Comparison of ENCODE assay signal across 9 mouse cellular contexts in the genomic region with DNA sequence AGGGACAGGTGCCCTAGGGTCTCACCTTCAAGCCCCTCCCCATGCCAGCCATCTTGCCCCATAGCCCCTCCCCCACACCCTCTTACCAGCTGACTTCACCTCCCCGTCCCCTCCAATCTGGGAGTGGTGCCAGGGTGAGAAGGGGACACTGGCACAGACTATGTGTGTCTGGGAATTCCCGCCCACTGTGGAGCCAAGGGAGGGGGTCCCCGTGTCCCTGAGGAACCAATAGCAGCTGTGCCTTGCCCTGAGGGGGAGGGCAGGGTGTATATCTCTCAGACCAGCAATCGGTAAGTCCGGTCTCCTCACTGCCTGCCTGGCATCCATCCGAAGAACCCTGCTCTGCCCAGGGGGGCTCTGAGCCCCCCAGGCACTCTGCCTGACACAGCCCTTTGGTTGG. TPM values are rescaled to one million over a fixed set of nuclear protein-coding genes. Genes with fewer than 3 reads are reported as not detected.
DNase-seq lines count a peak whose midpoint lies in the region; ATAC-seq and TF ChIP-seq lines count a peak whose summit lies in the region.
"Had no signal": no experiment of that assay in that cellular context is flagged by ENCODE, and none has a peak within 500 bp of the region (broad histone marks: within the 10 kb centered on the region; RNA-seq: fewer than 3 reads in every experiment).

No protein-coding gene starts in this region.

- peaks cover 59% of the 10 kb centered on the region for H3K36me3 ChIP-seq in limb, embryonic 13.5 days
- H3K36me3 ChIP-seq in limb, embryonic 10.5 days = peaks cover 62% of the 10 kb centered on the region
- peaks cover 71% of the 10 kb centered on the region for H3K36me3 ChIP-seq in heart, embryonic 13.5 days

- no peak overlapping the region for H3K4me2 ChIP-seq in limb, embryonic 13.5 days (replicated peaks)
- H3K4me2 ChIP-seq in heart, embryonic 13.5 days = no peak overlapping the region

- TF ChIP-seq CTCF in left cerebral cortex, adult 2 months (IDR thresholded peaks at IDR 0.05) = no peak

- WGBS in limb, embryonic 13.5 days = 76% methylated on average over 6 of the region's 6 CpGs
- WGBS in limb, embryonic 10.5 days = 86% methylated on average over 6 of the region's 6 CpGs
- WGBS in heart, embryonic 13.5 days = 68% methylated on average over 6 of the region's 6 CpGs

- no peaks in the 10 kb centered on the region for H3K27me3 ChIP-seq in limb, embryonic 13.5 days
- H3K27me3 ChIP-seq in limb, embryonic 10.5 days (ENCODE audit: low read depth, poor library complexity, severe bottlenecking) = no peaks in the 10 kb centered on the region
- no peaks in the 10 kb centered on the region for H3K27me3 ChIP-seq in heart, embryonic 13.5 days (replicated peaks)

- H3K9me3 ChIP-seq in limb, embryonic 13.5 days = no peaks in the 10 kb centered on the region
- no peaks in the 10 kb centered on the region for H3K9me3 ChIP-seq in limb, embryonic 10.5 days (replicated peaks)
- H3K9me3 ChIP-seq in heart, embryonic 13.5 days = no peaks in the 10 kb centered on the region

- no peak overlapping the region for H3K27ac ChIP-seq in limb, embryonic 13.5 days
- no peak overlapping the region for H3K27ac ChIP-seq in limb, embryonic 10.5 days
- H3K27ac ChIP-seq in heart, embryonic 13.5 days (replicated peaks) = 0 out of 2 replicates have a peak overlapping the region, but pooled peaks have one; percentile 64
- H3K27ac ChIP-seq in left cerebral cortex, adult 2 months = peak overlapping the region; percentile 92

- intact Hi-C loops in left cerebral cortex, adult 2 months (cut with DNase I) = loop anchor here (1.0 kb wide), 1 partner anchor 101 kb away; no protein-coding TSS in a partner anchor

- no peak for DNase-seq in limb, embryonic 10.5 days (ENCODE audit: low spot score)
- DNase-seq in cerebellum, postnatal 10 days = peak; percentile 78 to 86
- DNase-seq in left cerebral cortex, adult 2 months (ENCODE audit: extremely low spot score in 1 of 2, low spot score in 2 of 2) = peak; percentile 57 to 82
- no peak for DNase-seq in spleen, postnatal 14 days (ENCODE audit: low spot score in 2 of 2)
- DNase-seq in urinary bladder, postnatal 25 days (ENCODE audit: low spot score) = no peak

- H3K9ac ChIP-seq in limb, embryonic 13.5 days = peak overlapping the region; percentile 2; the same call in 1 of the 2 replicates
- H3K9ac ChIP-seq in heart, embryonic 13.5 days = peak overlapping the region; percentile 48; the same call in 1 of the 2 replicates

- H3K4me3 ChIP-seq in limb, embryonic 13.5 days = no peak overlapping the region
- H3K4me3 ChIP-seq in limb, embryonic 10.5 days = no peak overlapping the region
- H3K4me3 ChIP-seq in heart, embryonic 13.5 days = no peak overlapping the region
- H3K4me3 ChIP-seq in left cerebral cortex, adult 2 months = peak overlapping the region; percentile 47
- H3K4me3 ChIP-seq: myocyte had no signal

- H3K4me1 ChIP-seq in limb, embryonic 13.5 days = peaks cover 7% of the 10 kb centered on the region; the same call in 1 of the 2 replicates
- H3K4me1 ChIP-seq in limb, embryonic 10.5 days = peaks cover 7% of the 10 kb centered on the region
- peaks cover 47% of the 10 kb centered on the region for H3K4me1 ChIP-seq in heart, embryonic 13.5 days

- ATAC-seq in limb, embryonic 13.5 days (ENCODE audit: low FRiP score, low read depth) = no peak
- ATAC-seq in heart, embryonic 13.5 days (ENCODE audit: extremely low read depth, insufficient number of reproducible peaks, low FRiP score, low TSS enrichment) = 0 out of 2 replicates have a peak, but pooled peaks have one; percentile 26
- ATAC-seq in activated CD4-positive, CD25-positive, alpha-beta regulatory T cell, adult 4 months = no peak

RNA-seq across cellular contexts. Expression of a gene that starts 12.4 kb away (rescaled TPM):
- polyA plus RNA-seq in limb, embryonic 13.5 days (2015; fragmentation: Nextera tagmentation; extraction: Ambion mirVana) = 128 and 134 TPM in 2 replicates
- polyA plus RNA-seq in limb, embryonic 10.5 days (2016; fragmentation: Nextera tagmentation; extraction: Ambion mirVana) = 78.1 and 99.5 TPM in 2 replicates
- 128 and 131 TPM in 2 replicates for polyA plus RNA-seq in heart, embryonic 13.5 days (2015; fragmentation: Nextera tagmentation; extraction: Ambion mirVana)
- total RNA-seq in left cerebral cortex, adult 2 months (2021) = 100 to 1,000 TPM; 150 to 156 TPM
- polyA plus RNA-seq in activated CD4-positive, CD25-positive, alpha-beta regulatory T cell, adult 4 months (2017; shearing (Covaris generic)) = 10 to 100 TPM; 62.9 to 82.3 TPM

RNA-seq across cellular contexts. Expression of a gene that starts 16.5 kb away (rescaled TPM):
- polyA plus RNA-seq in limb, embryonic 13.5 days (2015; fragmentation: Nextera tagmentation; extraction: Ambion mirVana) = 2.9 and 4.0 TPM in 2 replicates
- polyA plus RNA-seq in limb, embryonic 10.5 days (2016; fragmentation: Nextera tagmentation; extraction: Ambion mirVana) = 1.1 and 2.5 TPM in 2 replicates
- polyA plus RNA-seq in heart, embryonic 13.5 days (2015; fragmentation: Nextera tagmentation; extraction: Ambion mirVana) = 1.3 and 1.5 TPM in 2 replicates
- 10 to 100 TPM; 76.3 to 81.7 TPM for total RNA-seq in left cerebral cortex, adult 2 months (2021)
- under 1 TPM in 1 of 2 experiments, not detected in 1; 0.19 TPM for polyA plus RNA-seq in activated CD4-positive, CD25-positive, alpha-beta regulatory T cell, adult 4 months (2017; shearing (Covaris generic))

RNA-seq across cellular contexts. Expression of a gene that starts 20.8 kb away (rescaled TPM):
- polyA plus RNA-seq in limb, embryonic 13.5 days (2015; fragmentation: Nextera tagmentation; extraction: Ambion mirVana) = 26.5 and 27.2 TPM in 2 replicates
- 47.0 and 49.5 TPM in 2 replicates for polyA plus RNA-seq in limb, embryonic 10.5 days (2016; fragmentation: Nextera tagmentation; extraction: Ambion mirVana)
- 18.3 and 22.3 TPM in 2 replicates for polyA plus RNA-seq in heart, embryonic 13.5 days (2015; fragmentation: Nextera tagmentation; extraction: Ambion mirVana)
- total RNA-seq in left cerebral cortex, adult 2 months (2021) = 10 to 100 TPM; 22.8 to 25.6 TPM
- polyA plus RNA-seq in activated CD4-positive, CD25-positive, alpha-beta regulatory T cell, adult 4 months (2017; shearing (Covaris generic)) = 1 to 10 TPM; 7.2 to 8.8 TPM

RNA-seq across cellular contexts. Expression of a gene that starts 29.6 kb away (rescaled TPM):
- 11.7 and 11.8 TPM in 2 replicates for polyA plus RNA-seq in limb, embryonic 13.5 days (2015; fragmentation: Nextera tagmentation; extraction: Ambion mirVana)
- polyA plus RNA-seq in limb, embryonic 10.5 days (2016; fragmentation: Nextera tagmentation; extraction: Ambion mirVana) = 11.3 and 11.8 TPM in 2 replicates
- polyA plus RNA-seq in heart, embryonic 13.5 days (2015; fragmentation: Nextera tagmentation; extraction: Ambion mirVana) = 6.2 and 8.5 TPM in 2 replicates
- 10 to 100 TPM; 40.1 to 45.2 TPM for total RNA-seq in left cerebral cortex, adult 2 months (2021)
- 10 to 100 TPM; 22.4 to 26.9 TPM for polyA plus RNA-seq in activated CD4-positive, CD25-positive, alpha-beta regulatory T cell, adult 4 months (2017; shearing (Covaris generic))

RNA-seq across cellular contexts. Expression of a gene that starts 29.7 kb away (rescaled TPM):
- 35.3 and 36.0 TPM in 2 replicates for polyA plus RNA-seq in limb, embryonic 13.5 days (2015; fragmentation: Nextera tagmentation; extraction: Ambion mirVana)
- 8.4 and 15.8 TPM in 2 replicates for polyA plus RNA-seq in limb, embryonic 10.5 days (2016; fragmentation: Nextera tagmentation; extraction: Ambion mirVana)
- 7.6 and 7.7 TPM in 2 replicates for polyA plus RNA-seq in heart, embryonic 13.5 days (2015; fragmentation: Nextera tagmentation; extraction: Ambion mirVana)
- total RNA-seq in left cerebral cortex, adult 2 months (2021) = 1 to 10 TPM; 5.7 to 8.2 TPM
- polyA plus RNA-seq in activated CD4-positive, CD25-positive, alpha-beta regulatory T cell, adult 4 months (2017; shearing (Covaris generic)) = 10 to 100 TPM in 1 of 2 experiments, 1 to 10 TPM in 1; 5.9 to 10.9 TPM

Comparison
In these comparisons a context has a peak if more than half of its experiments do, and no peak if none do; other contexts are left out.
1. H3K27ac ChIP-seq: peak in heart, embryonic 13.5 days (single experiment) and left cerebral cortex, adult 2 months (single experiment); none in limb, embryonic 13.5 days (single experiment) and limb, embryonic 10.5 days (single experiment).
2. DNase-seq: peak in cerebellum, postnatal 10 days (2 of 2) and left cerebral cortex, adult 2 months (2 of 2); none in limb, embryonic 10.5 days (single experiment), spleen, postnatal 14 days (0 of 2) and urinary bladder, postnatal 25 days (single experiment).